Mouse (Mus musculus) CH12.LX (cell line): ENCODE results near the gene Tmprss3. TPM values are rescaled to one million over a fixed set of nuclear protein-coding genes. Genes with fewer than 3 reads are reported as not detected.

Experiments
- DNase-seq: peaks from one replicate; pipeline ENCODE4 v3.0.0-alpha.2; 2013; ENCODE audit errors: extremely low read depth
- H3K27ac ChIP-seq: 2 replicates; pipeline ENCODE4 v1.5.1; 2012; ENCODE audit warnings: low read depth, mild to moderate bottlenecking, control low read depth, moderate library complexity; ENCODE audit not compliant: insufficient read depth
- H3K27me3 ChIP-seq: replicated peaks from 2 replicates; pipeline ENCODE3; 2012; ENCODE audit warnings: inconsistent platforms
- H3K36me3 ChIP-seq, 2 experiments: replicated peaks in 1 of 2; 2 replicates each; pipeline versions ENCODE3 to v1.6.1; 2012; ENCODE audit warnings: inconsistent platforms in 1 of 2, low read length in 1 of 2, mild to moderate bottlenecking in 1 of 2, mixed read lengths in 1 of 2, moderate library complexity in 1 of 2; ENCODE audit not compliant: control insufficient read depth in 1 of 2, insufficient read depth in 1 of 2
- H3K4me1 ChIP-seq, 2 experiments: 2 replicates each; pipeline ENCODE4 v1.6.1; 2012; ENCODE audit warnings: inconsistent platforms in 1 of 2, moderate library complexity in 1 of 2; ENCODE audit not compliant: insufficient read depth in 2 of 2, control insufficient read depth in 1 of 2
- H3K4me2 ChIP-seq: 2 replicates; pipeline ENCODE4 v1.6.1; 2012; ENCODE audit warnings: low read depth, mild to moderate bottlenecking, control low read depth; ENCODE audit not compliant: poor library complexity, insufficient read depth, severe bottlenecking
- H3K4me3 ChIP-seq, 3 experiments: fragments of 150-350 bp in 1 of 3; sonication (generic) in 1 of 3; replicated peaks in 1 of 3; 2 replicates each; pipeline versions ENCODE3 to v1.5.1; 2011 to 2012; ENCODE audit warnings: low read depth in 2 of 3, low read length in 2 of 3, mild to moderate bottlenecking in 2 of 3, moderate library complexity in 2 of 3, control low read depth in 1 of 3, improper control_type of control experiment in 1 of 3, inconsistent platforms in 1 of 3, mixed read lengths in 1 of 3; ENCODE audit not compliant: poor library complexity in 1 of 3
- H3K79me2 ChIP-seq: replicated peaks from 2 replicates; pipeline ENCODE4 v1.6.1; 2012; ENCODE audit warnings: mild to moderate bottlenecking, moderate library complexity; ENCODE audit not compliant: control insufficient read depth, poor library complexity, insufficient read depth, severe bottlenecking; ENCODE audit errors: extremely low read depth
- H3K9ac ChIP-seq: 2 replicates; pipeline ENCODE4 v1.6.1; 2012; ENCODE audit warnings: low read depth, mild to moderate bottlenecking, control low read depth, moderate library complexity; ENCODE audit not compliant: insufficient read depth
- H3K9me3 ChIP-seq: replicated peaks from 2 replicates; pipeline ENCODE3; 2012; ENCODE audit warnings: low read length, inconsistent platforms, mixed read lengths
- BHLHE40 ChIP-seq: IDR thresholded peaks from 2 replicates; pipeline ENCODE4 v1.6.1; 2011; ENCODE audit warnings: mild to moderate bottlenecking, low read depth, low read length, improper control_type of control experiment
- CHD1 ChIP-seq: IDR thresholded peaks from 2 replicates; pipeline ENCODE4 v1.6.1; 2012; ENCODE audit warnings: low read depth, low read length, improper control_type of control experiment, inconsistent platforms
- CHD2 ChIP-seq: IDR thresholded peaks from 2 replicates; pipeline ENCODE4 v1.6.1; 2011; ENCODE audit warnings: low read length, improper control_type of control experiment
- CTCF ChIP-seq, 2 experiments: IDR thresholded peaks in 1 of 2; conservative IDR thresholded peaks in 1 of 2; 2 replicates each; pipeline ENCODE4 v1.5.1; 2011 to 2012; ENCODE audit warnings: low read depth in 2 of 2, low read length in 2 of 2, improper control_type of control experiment in 1 of 2, inconsistent platforms in 1 of 2, mild to moderate bottlenecking in 1 of 2, moderate library complexity in 1 of 2
- E2F4 ChIP-seq: IDR thresholded peaks from 2 replicates; pipeline ENCODE4 v1.6.1; 2011; ENCODE audit warnings: low read depth, low read length, improper control_type of control experiment; ENCODE audit not compliant: insufficient replicate concordance
- ELF1 ChIP-seq: IDR thresholded peaks from 2 replicates; pipeline ENCODE4 v1.6.1; 2014; ENCODE audit warnings: low read depth, mild to moderate bottlenecking, inconsistent platforms, low read length, improper control_type of control experiment
- EP300 ChIP-seq: IDR thresholded peaks from 2 replicates; pipeline ENCODE4 v1.6.1; 2011; ENCODE audit warnings: low read length, improper control_type of control experiment
- ETS1 ChIP-seq: conservative IDR thresholded peaks from 2 replicates; pipeline ENCODE4 v1.6.1; 2012; ENCODE audit warnings: low read depth, mild to moderate bottlenecking, inconsistent platforms, low read length, improper control_type of control experiment, moderate library complexity
- GABPA ChIP-seq: IDR thresholded peaks from 2 replicates; pipeline ENCODE4 v1.6.1; 2012; ENCODE audit warnings: low read depth, low read length, improper control_type of control experiment, inconsistent platforms; ENCODE audit not compliant: insufficient replicate concordance
- HCFC1 ChIP-seq: IDR thresholded peaks from 2 replicates; pipeline ENCODE4 v1.6.1; 2012; ENCODE audit warnings: low read depth, mild to moderate bottlenecking, inconsistent platforms, low read length, improper control_type of control experiment
- IRF4 ChIP-seq: IDR thresholded peaks from 2 replicates; pipeline ENCODE4 v1.6.1; 2014; ENCODE audit warnings: low read depth, mild to moderate bottlenecking, inconsistent platforms, low read length, improper control_type of control experiment
- JUN ChIP-seq: IDR thresholded peaks from 2 replicates; pipeline ENCODE4 v1.6.1; 2011; ENCODE audit warnings: low read depth, mild to moderate bottlenecking, low read length, improper control_type of control experiment, moderate library complexity; ENCODE audit not compliant: insufficient read depth
- JUND ChIP-seq: conservative IDR thresholded peaks from 2 replicates; pipeline ENCODE4 v1.6.1; 2011; ENCODE audit warnings: low read depth, low read length, improper control_type of control experiment
- KAT2A ChIP-seq: IDR thresholded peaks from 2 replicates; pipeline ENCODE4 v1.6.1; 2012; ENCODE audit warnings: low read length, improper control_type of control experiment, inconsistent platforms; ENCODE audit not compliant: insufficient replicate concordance
- MAFK ChIP-seq: IDR thresholded peaks from 2 replicates; pipeline ENCODE4 v1.6.1; 2011; ENCODE audit warnings: low read length, improper control_type of control experiment; ENCODE audit not compliant: insufficient replicate concordance
- MAX ChIP-seq: IDR thresholded peaks from 2 replicates; pipeline ENCODE4 v1.6.1; 2011; ENCODE audit warnings: low read length, improper control_type of control experiment
- MAZ ChIP-seq: IDR thresholded peaks from 2 replicates; pipeline ENCODE4 v1.6.1; 2012; ENCODE audit warnings: low read depth, mild to moderate bottlenecking, inconsistent platforms, low read length, improper control_type of control experiment, moderate library complexity
- MEF2A ChIP-seq: IDR thresholded peaks from 2 replicates; pipeline ENCODE4 v1.6.1; 2014; ENCODE audit warnings: low read depth, mild to moderate bottlenecking, inconsistent platforms, low read length, improper control_type of control experiment, borderline replicate concordance
- MXI1 ChIP-seq: IDR thresholded peaks from 2 replicates; pipeline ENCODE4 v1.6.1; 2011; ENCODE audit warnings: mild to moderate bottlenecking, low read depth, low read length, improper control_type of control experiment
- MYC ChIP-seq: IDR thresholded peaks from 2 replicates; pipeline ENCODE4 v1.6.1; 2011; ENCODE audit warnings: low read depth, mild to moderate bottlenecking, improper control_type of control experiment, low read length
- NELFE ChIP-seq: IDR thresholded peaks from 2 replicates; pipeline ENCODE4 v1.6.1; 2011; ENCODE audit warnings: low read depth, low read length, improper control_type of control experiment
- NRF1 ChIP-seq: IDR thresholded peaks from 2 replicates; pipeline ENCODE4 v1.6.1; 2014; ENCODE audit warnings: low read depth, mild to moderate bottlenecking, inconsistent platforms, low read length, improper control_type of control experiment, moderate library complexity
- PAX5 ChIP-seq: IDR thresholded peaks from 2 replicates; pipeline ENCODE4 v1.6.1; 2012; ENCODE audit warnings: low read length, inconsistent platforms, mixed read lengths
- POLR2A ChIP-seq: IDR thresholded peaks from 2 replicates; pipeline ENCODE4 v1.6.1; 2011; ENCODE audit warnings: low read depth, mild to moderate bottlenecking, improper control_type of control experiment, low read length
- POLR2AphosphoS2 ChIP-seq: IDR thresholded peaks from 2 replicates; pipeline ENCODE4 v1.6.1; 2011; ENCODE audit warnings: low read depth, low read length, improper control_type of control experiment
- RAD21 ChIP-seq: IDR thresholded peaks from 2 replicates; pipeline ENCODE4 v1.6.1; 2011; ENCODE audit warnings: low read depth, mild to moderate bottlenecking, low read length, improper control_type of control experiment, moderate library complexity
- RCOR1 ChIP-seq: conservative IDR thresholded peaks from 2 replicates; pipeline ENCODE4 v1.6.1; 2012; ENCODE audit warnings: low read depth, mild to moderate bottlenecking, inconsistent platforms, low read length, improper control_type of control experiment
- SIN3A ChIP-seq: IDR thresholded peaks from 2 replicates; pipeline ENCODE4 v1.6.1; 2012; ENCODE audit warnings: low read length, improper control_type of control experiment, inconsistent platforms
- SMC3 ChIP-seq: IDR thresholded peaks from 2 replicates; pipeline ENCODE4 v1.6.1; 2011; ENCODE audit warnings: low read depth, low read length, improper control_type of control experiment
- TBP ChIP-seq: conservative IDR thresholded peaks from 2 replicates; pipeline ENCODE4 v1.6.1; 2011; ENCODE audit warnings: low read depth, low read length, improper control_type of control experiment
- TCF12 ChIP-seq: IDR thresholded peaks from 2 replicates; pipeline ENCODE4 v1.6.1; 2014; ENCODE audit warnings: low read depth, mild to moderate bottlenecking, inconsistent platforms, low read length, improper control_type of control experiment
- UBTF ChIP-seq: IDR thresholded peaks from 2 replicates; pipeline ENCODE4 v1.6.1; 2012; ENCODE audit warnings: low read depth, mild to moderate bottlenecking, inconsistent platforms, low read length, improper control_type of control experiment, moderate library complexity
- USF1 ChIP-seq: IDR thresholded peaks from 2 replicates; pipeline ENCODE4 v1.6.1; 2014; ENCODE audit warnings: low read depth, mild to moderate bottlenecking, inconsistent platforms, low read length, improper control_type of control experiment
- USF2 ChIP-seq: conservative IDR thresholded peaks from 2 replicates; pipeline ENCODE4 v1.6.1; 2011; ENCODE audit warnings: low read depth, low read length, improper control_type of control experiment
- ZC3H11A ChIP-seq: IDR thresholded peaks from 2 replicates; pipeline ENCODE4 v1.6.1; 2012; ENCODE audit warnings: low read depth, mild to moderate bottlenecking, inconsistent platforms, low read length, improper control_type of control experiment
- ZKSCAN1 ChIP-seq: IDR thresholded peaks from 2 replicates; pipeline ENCODE4 v1.6.1; 2012; ENCODE audit warnings: low read depth, inconsistent platforms, low read length, improper control_type of control experiment, borderline replicate concordance
- ZMIZ1 ChIP-seq: IDR thresholded peaks from 2 replicates; pipeline ENCODE4 v1.6.1; 2012; ENCODE audit warnings: low read depth, mild to moderate bottlenecking, inconsistent platforms, low read length, improper control_type of control experiment
- ZNF384 ChIP-seq: IDR thresholded peaks from 2 replicates; pipeline ENCODE4 v1.6.1; 2012; ENCODE audit warnings: low read depth, low read length, improper control_type of control experiment, inconsistent platforms
- dilution Hi-C: fragments of 300-500 bp; cut with MboI; formaldehyde crosslinking; loops from 2 replicates; pipeline ENCODE4 v1.14.3; 2020; ENCODE audit warnings: low sequenced_read_pairs; ENCODE audit not compliant: extremely low pct_unique_long_range_greater_than_20kb, extremely low pct_ligation_motif_present
- in situ Hi-C: fragments of 300-500 bp; cut with MboI; formaldehyde crosslinking; loops from 3 replicates; pipeline ENCODE4 v1.14.3; 2019; ENCODE audit warnings: low sequenced_read_pairs, low pct_ligation_motif_present, low pct_unique_long_range_greater_than_20kb, mixed read lengths
- polyA plus RNA-seq: library from polyadenylated mRNA; unstranded; fragments of >175 nt; gene quantifications from 2 replicates; pipeline ENCODE4 v1.2.1, GENCODE M21; 2012; ENCODE audit warnings: low read depth; ENCODE audit not compliant: insufficient read length
- total RNA-seq, 2 experiments: library from RNA; depleted of rRNA; stranded (reverse); fragments of 300-350 nt in 1 of 2; fragments of >200 nt in 1 of 2; gene quantifications; 2 replicates each; pipeline ENCODE4 v1.2.3; 2012 to 2014

Tmprss3 gene
- total and polyA plus RNA-seq, 3 experiments, result not detected

GRCm38 (mm10) chr17:31245321-31245720 lies 46.5 kb upstream of the Tmprss3 start:
- in situ Hi-C loops, result loop anchor here (25.0 kb wide), 1 partner anchor 233 kb away; no protein-coding TSS in a partner anchor
- Histone ChIP-seq H3K4me2 (0 out of 2 replicates have a peak overlapping the region, but pooled peaks have one; percentile 9), H3K27me3 (peaks cover 16% of the 10 kb centered on the region), H3K4me1 (peaks cover 6 to 15% of the 10 kb centered on the region in 2 experiments), H3K9me3 (peaks cover 12% of the 10 kb centered on the region), H3K36me3 (no peaks in the 10 kb centered on the region), H3K27ac (no peak overlapping the region), H3K4me3 (no peak overlapping the region), H3K79me2 (no peaks in the 10 kb centered on the region), H3K9ac (no peak overlapping the region)
- dilution Hi-C loops, result no loop called here
- TF ChIP-seq PAX5 (no peak), JUN (no peak), MAFK (0 out of 2 replicates have a peak, but pooled peaks have one; percentile 34), IRF4 (peak; percentile 43), CHD1 (no peak), UBTF (no peak), MYC (0 out of 2 replicates have a peak, but pooled peaks have one; percentile 21), ETS1 (peak; percentile 80), BHLHE40 (0 out of 2 replicates have a peak, but pooled peaks have one; percentile 51), MEF2A (peak; percentile 82), MXI1 (no peak), NRF1 (no peak), NELFE (no peak), ZKSCAN1 (no peak), CHD2 (0 out of 2 replicates have a peak, but pooled peaks have one; percentile 11), TCF12 (peak; percentile 77), E2F4 (no peak), SMC3 (no peak), POLR2A (no peak), MAX (0 out of 2 replicates have a peak, but pooled peaks have one; percentile 34), ZC3H11A (no peak), USF2 (no peak), RCOR1 (peak; percentile 58; the same call in 1 of the 2 replicates), KAT2A (no peak), USF1 (no peak), RAD21 (no peak), TBP (no peak), MAZ (0 out of 2 replicates have a peak, but pooled peaks have one; percentile 61), HCFC1 (no peak), EP300 (peak; percentile 73), JUND (no peak), ZMIZ1 (no peak), ZNF384 (no peak), GABPA (no peak), SIN3A (no peak), POLR2AphosphoS2 (no peak), ELF1 (0 out of 2 replicates have a peak, but pooled peaks have one; percentile 11), CTCF (conservative IDR thresholded peaks at IDR 0.05 in 1 of 2, IDR thresholded peaks at IDR 0.05 in 1 of 2; ENCODE audit: low read depth in 2 of 2, low read length in 2 of 2) (no peak)
- peak; percentile 77 for DNase-seq
